Mouse (Mus musculus) limb, embryonic 15.5 days (tissue): Measurements from ENCODE around the gene Ncoa7. TPM values are rescaled to one million over a fixed set of nuclear protein-coding genes. Genes with fewer than 3 reads are reported as not detected.

Experiments used
- ATAC-seq: fragments of 200-750 bp; cut with Nextera tagmentation; 2 replicates; pipeline ENCODE4 v1.8.0; 2017; ENCODE audit warnings: low read depth, moderate TSS enrichment; ENCODE audit not compliant: insufficient number of reproducible peaks, low FRiP score, low TSS enrichment
- H3K27ac ChIP-seq: fragments of 300-500 bp; sonication (generic); 2 replicates; pipeline ENCODE4 v1.5.1; 2015; ENCODE audit warnings: moderate library complexity, mild to moderate bottlenecking, inconsistent platforms
- H3K27me3 ChIP-seq: fragments of 300-500 bp; sonication (generic); 2 replicates; pipeline ENCODE4 v1.6.1; 2015; ENCODE audit warnings: inconsistent platforms
- H3K36me3 ChIP-seq: fragments of 300-500 bp; sonication (generic); 2 replicates; pipeline ENCODE4 v1.6.1; 2015; ENCODE audit warnings: inconsistent platforms
- H3K4me1 ChIP-seq: fragments of 300-500 bp; sonication (generic); 2 replicates; pipeline ENCODE4 v1.6.1; 2015; ENCODE audit warnings: inconsistent platforms
- H3K4me2 ChIP-seq: fragments of 300-500 bp; sonication (generic); 2 replicates; pipeline ENCODE4 v1.6.1; 2015; ENCODE audit warnings: mild to moderate bottlenecking, inconsistent platforms
- H3K4me3 ChIP-seq: fragments of 300-500 bp; sonication (generic); 2 replicates; pipeline ENCODE4 v1.5.1; 2015; ENCODE audit warnings: mild to moderate bottlenecking, inconsistent platforms
- H3K9ac ChIP-seq: fragments of 300-500 bp; sonication (generic); 2 replicates; pipeline ENCODE4 v1.6.1; 2015; ENCODE audit warnings: inconsistent platforms
- H3K9me3 ChIP-seq: fragments of 300-500 bp; sonication (generic); 2 replicates; pipeline ENCODE4 v1.6.1; 2016; ENCODE audit warnings: inconsistent platforms
- WGBS: fragments of 180-500 bp; shearing (Covaris S2); methylation state at CpG from one replicate; pipeline ENCODE4 v1.1.7; 2015; 5-methylcytosine and 5-hydroxymethylcytosine counted together
- polyA plus RNA-seq: library from polyadenylated mRNA; unstranded; fragments of >200 nt; fragmentation: Nextera tagmentation; extraction: Ambion mirVana; gene quantifications from 2 replicates; pipeline ENCODE4 v1.2.1, GENCODE M21; 2015

Ncoa7 gene
- polyA plus RNA-seq, 1 experiment from 2014 or later = 6.9 TPM

DNA sequence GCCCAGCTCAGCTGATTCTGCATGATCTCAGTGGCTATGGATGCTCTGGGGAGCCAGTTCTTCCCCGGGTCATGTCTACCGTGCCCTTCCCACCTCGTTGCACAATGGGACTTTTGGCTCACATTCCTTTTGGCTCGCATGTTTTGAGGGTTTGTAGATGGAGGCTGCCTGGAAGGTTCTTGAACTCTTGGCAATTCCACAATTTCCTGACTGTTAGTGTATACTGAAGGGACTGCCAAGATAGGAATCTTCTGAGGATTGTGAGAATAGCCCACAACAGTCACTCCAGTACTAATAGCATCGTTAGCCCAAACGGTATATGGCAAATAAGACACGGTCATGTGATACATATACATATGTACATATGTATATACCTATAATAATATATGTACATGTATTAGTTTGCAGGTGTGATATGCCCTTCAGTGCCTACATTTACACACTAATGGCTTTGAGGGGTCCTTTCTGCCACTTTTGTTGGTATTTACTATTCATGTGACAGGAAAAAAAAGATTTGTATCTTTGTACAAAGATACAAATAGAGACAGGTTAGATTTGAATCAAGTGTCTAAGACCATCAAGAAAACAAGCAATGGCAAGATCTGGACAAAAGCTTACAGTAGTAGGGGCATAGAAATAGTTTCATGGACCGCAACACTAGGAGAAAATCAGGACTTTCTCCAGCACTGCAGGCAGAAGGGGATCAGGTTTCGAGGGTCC lies 7.3 kb upstream of the Ncoa7 start:
- no peak for ATAC-seq

GRCm38 (mm10) chr10:30803587-30804253 lies 594 bp upstream of the Ncoa7 start:
- Histone ChIP-seq H3K4me1 (peaks cover 9% of the 10 kb centered on the region), H3K4me3 (peak overlapping the region; percentile 92), H3K27ac (peak overlapping the region; percentile 95), H3K4me2 (peak overlapping the region; percentile 67), H3K27me3 (no peaks in the 10 kb centered on the region), H3K9ac (peak overlapping the region; percentile 82), H3K9me3 (no peaks in the 10 kb centered on the region), H3K36me3 (no peaks in the 10 kb centered on the region)
- ATAC-seq = no peak; the same call in 1 of the 2 replicates
- WGBS = 29% methylated on average over 7 of the region's 7 CpGs

More for the DNA sequence above, 7.3 kb upstream of the Ncoa7 start:
- Histone ChIP-seq H3K9ac (peak overlapping the region; percentile 39; the same call in 1 of the 2 replicates), H3K4me3 (peak overlapping the region; percentile 44), H3K4me2 (peak overlapping the region; percentile 37), H3K27ac (no peak overlapping the region), H3K27me3 (no peaks in the 10 kb centered on the region), H3K9me3 (no peaks in the 10 kb centered on the region), H3K36me3 (no peaks in the 10 kb centered on the region), H3K4me1 (no peaks in the 10 kb centered on the region)
- WGBS = 34% methylated on average over 9 of the region's 9 CpGs

GRCm38 (mm10) chr10:30802033-30802432 lies 1.1 kb downstream of the Ncoa7 start:
- Histone ChIP-seq H3K4me3 (peak overlapping the region; percentile 92), H3K4me1 (peaks cover 9% of the 10 kb centered on the region), H3K36me3 (no peaks in the 10 kb centered on the region), H3K9ac (peak overlapping the region; percentile 82; the same call in 1 of the 2 replicates), H3K27ac (peak overlapping the region; percentile 95; the same call in 1 of the 2 replicates), H3K27me3 (no peaks in the 10 kb centered on the region), H3K9me3 (no peaks in the 10 kb centered on the region), H3K4me2 (peak overlapping the region; percentile 67)
- 8% methylated on average over 8 of the region's 8 CpGs for WGBS
- no peak for ATAC-seq

- Histone ChIP-seq H3K27ac (no peak overlapping the region), H3K27me3 (no peaks in the 10 kb centered on the region), H3K4me3 (no peak overlapping the region), H3K4me1 (peaks cover 9% of the 10 kb centered on the region), H3K9me3 (no peaks in the 10 kb centered on the region; the same call in 1 of the 2 replicates), H3K36me3 (no peaks in the 10 kb centered on the region; the same call in 1 of the 2 replicates), H3K4me2 (no peak overlapping the region), H3K9ac (no peak overlapping the region)
- 90% methylated on average over 2 of the region's 2 CpGs for WGBS
- ATAC-seq = no peak
Measured at GRCm38 (mm10) chr10:30799713-30800450, 3.2 kb downstream of the Ncoa7 start.

DNA sequence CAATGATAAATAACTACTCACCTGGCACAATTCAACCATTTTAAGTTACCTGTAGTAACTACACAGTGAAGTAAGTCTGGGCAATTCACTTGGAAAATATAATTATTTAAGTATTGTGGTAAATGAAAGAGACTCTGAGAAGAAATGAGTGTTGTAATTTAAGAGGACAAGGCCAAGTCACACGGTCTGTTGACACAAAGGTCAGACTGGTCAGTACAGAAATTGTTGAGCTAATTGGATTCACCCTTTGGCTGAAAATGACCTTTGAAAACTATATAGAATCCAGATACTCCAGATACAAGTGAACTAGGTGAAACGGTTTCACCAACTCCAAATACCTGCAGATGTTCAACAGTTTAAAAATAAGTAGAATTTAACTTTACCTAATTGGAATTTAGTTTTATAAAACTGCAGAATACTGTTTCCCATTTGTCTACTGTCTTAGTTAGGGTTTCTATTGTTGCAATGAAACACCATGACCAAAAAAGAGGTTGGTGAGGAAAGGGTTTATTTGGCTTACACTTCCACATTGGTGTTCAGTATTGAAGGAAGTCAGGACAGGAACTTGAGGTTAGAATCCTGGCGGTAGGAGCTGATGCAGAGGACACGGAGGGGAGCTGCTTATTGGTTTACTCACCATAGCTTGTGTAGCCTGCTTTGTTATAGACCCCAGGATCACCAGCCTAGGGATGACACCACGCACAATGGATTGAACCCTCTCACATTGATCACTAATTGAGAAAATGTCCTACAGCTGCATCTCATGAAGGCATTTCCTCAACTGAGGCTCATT lies 6.5 kb downstream of the Ncoa7 start:
- 77% methylated on average over 5 of the region's 5 CpGs for WGBS
- Histone ChIP-seq H3K4me3 (no peak overlapping the region), H3K4me2 (no peak overlapping the region), H3K9me3 (no peaks in the 10 kb centered on the region; the same call in 1 of the 2 replicates), H3K27me3 (no peaks in the 10 kb centered on the region), H3K4me1 (no peaks in the 10 kb centered on the region), H3K9ac (no peak overlapping the region), H3K27ac (no peak overlapping the region), H3K36me3 (peaks cover 6% of the 10 kb centered on the region; the same call in 1 of the 2 replicates)
- ATAC-seq = no peak

DNA sequence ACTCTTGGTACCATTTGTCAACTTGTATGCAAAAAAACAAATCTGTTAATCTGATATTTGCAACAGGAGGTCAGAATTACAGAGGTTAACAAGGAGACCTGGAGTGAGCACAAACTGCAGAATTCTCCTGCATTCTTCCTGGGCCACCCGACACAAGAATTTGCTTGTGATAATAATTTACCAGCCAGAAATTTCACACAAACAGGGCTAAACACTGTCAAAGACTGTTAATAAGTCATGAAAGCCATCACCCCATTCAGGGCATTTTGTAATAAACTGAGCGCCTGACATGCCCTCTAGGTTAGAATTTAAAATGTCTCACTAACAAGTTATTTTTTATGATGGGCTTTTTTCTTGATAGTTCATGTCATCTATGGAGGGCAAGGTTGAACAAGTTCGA lies 12.1 kb downstream of the Ncoa7 start:
- H3K36me3 ChIP-seq = peaks cover 6% of the 10 kb centered on the region; the same call in 1 of the 2 replicates
- H3K27ac ChIP-seq = no peak overlapping the region
- H3K9ac ChIP-seq = no peak overlapping the region
- H3K9me3 ChIP-seq = no peaks in the 10 kb centered on the region; the same call in 1 of the 2 replicates
- H3K4me2 ChIP-seq = no peak overlapping the region
- H3K27me3 ChIP-seq = no peaks in the 10 kb centered on the region
- WGBS = 69% methylated on average over 3 of the region's 3 CpGs
- ATAC-seq = no peak
- H3K4me3 ChIP-seq = no peak overlapping the region
- no peaks in the 10 kb centered on the region for H3K4me1 ChIP-seq

- WGBS = 95% methylated on average over 5 of the region's 5 CpGs
- Histone ChIP-seq H3K9ac (no peak overlapping the region), H3K27ac (no peak overlapping the region), H3K4me1 (no peaks in the 10 kb centered on the region), H3K4me2 (no peak overlapping the region), H3K36me3 (peaks cover 3% of the 10 kb centered on the region; the same call in 1 of the 2 replicates), H3K4me3 (no peak overlapping the region), H3K9me3 (no peaks in the 10 kb centered on the region), H3K27me3 (no peaks in the 10 kb centered on the region)
- ATAC-seq = no peak
Measured at GRCm38 (mm10) chr10:30789521-30789920, 13.6 kb downstream of the Ncoa7 start.

DNA sequence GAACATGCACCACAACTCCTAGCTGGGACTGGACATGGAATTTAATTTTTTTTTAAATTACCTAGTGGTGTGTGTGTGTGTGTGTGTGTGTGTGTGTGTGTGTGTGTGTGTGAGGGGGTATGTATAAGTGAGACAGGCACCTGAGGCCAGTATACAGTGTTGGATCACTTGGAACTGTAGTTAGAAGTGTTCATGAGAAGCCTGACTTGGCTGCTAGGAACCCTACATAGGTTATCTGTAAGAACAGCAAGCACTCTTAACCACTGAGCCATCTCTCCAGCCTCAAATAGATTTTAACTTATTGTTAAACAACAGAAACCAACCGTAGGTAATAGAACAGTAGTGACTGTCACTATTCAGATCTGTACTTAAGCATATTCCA lies 14.8 kb downstream of the Ncoa7 start:
- no peak overlapping the region for H3K27ac ChIP-seq
- 94% methylated on average over 1 of the region's 1 CpGs for WGBS
- H3K4me1 ChIP-seq = no peaks in the 10 kb centered on the region
- H3K27me3 ChIP-seq = no peaks in the 10 kb centered on the region
- no peaks in the 10 kb centered on the region for H3K36me3 ChIP-seq
- no peak overlapping the region for H3K9ac ChIP-seq
- H3K9me3 ChIP-seq = no peaks in the 10 kb centered on the region
- H3K4me3 ChIP-seq = no peak overlapping the region
- no peak overlapping the region for H3K4me2 ChIP-seq
- no peak for ATAC-seq

DNA sequence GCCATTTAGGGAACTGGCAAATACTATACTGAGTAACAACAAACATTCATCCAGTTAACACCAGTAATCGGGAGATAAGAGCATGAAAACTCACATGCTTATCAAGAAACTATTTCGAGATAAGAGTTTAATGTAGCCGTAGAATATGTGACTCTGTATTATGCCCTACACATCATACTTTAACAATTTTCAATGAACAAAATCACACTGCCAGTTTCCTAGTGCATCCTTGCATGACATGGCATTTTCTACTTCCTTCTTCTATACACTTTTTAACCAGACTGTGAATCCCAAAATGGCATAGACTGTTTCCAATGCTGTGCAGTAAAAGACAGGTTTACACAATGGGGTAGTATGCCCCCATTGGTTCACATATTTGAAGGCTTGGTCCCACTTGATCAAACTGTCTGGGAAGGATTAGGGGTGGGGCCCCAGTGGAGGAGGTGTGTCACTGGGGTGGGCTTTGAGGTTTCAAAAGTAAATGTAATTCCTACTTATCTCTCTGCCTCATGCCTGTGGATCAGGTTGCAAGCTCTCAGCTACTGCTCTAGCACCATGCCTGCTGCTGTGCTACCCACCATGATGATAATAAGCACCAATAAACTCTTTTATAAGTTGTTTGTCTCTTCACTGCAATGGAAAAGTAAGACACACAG lies 15.3 kb downstream of the Ncoa7 start:
- H3K4me1 ChIP-seq = no peaks in the 10 kb centered on the region
- H3K4me3 ChIP-seq = no peak overlapping the region
- no peaks in the 10 kb centered on the region for H3K36me3 ChIP-seq
- ATAC-seq = no peak
- 93% methylated on average over 3 of the region's 3 CpGs for WGBS
- H3K4me2 ChIP-seq = no peak overlapping the region
- no peaks in the 10 kb centered on the region for H3K27me3 ChIP-seq
- no peaks in the 10 kb centered on the region for H3K9me3 ChIP-seq
- no peak overlapping the region for H3K27ac ChIP-seq
- H3K9ac ChIP-seq = no peak overlapping the region

DNA sequence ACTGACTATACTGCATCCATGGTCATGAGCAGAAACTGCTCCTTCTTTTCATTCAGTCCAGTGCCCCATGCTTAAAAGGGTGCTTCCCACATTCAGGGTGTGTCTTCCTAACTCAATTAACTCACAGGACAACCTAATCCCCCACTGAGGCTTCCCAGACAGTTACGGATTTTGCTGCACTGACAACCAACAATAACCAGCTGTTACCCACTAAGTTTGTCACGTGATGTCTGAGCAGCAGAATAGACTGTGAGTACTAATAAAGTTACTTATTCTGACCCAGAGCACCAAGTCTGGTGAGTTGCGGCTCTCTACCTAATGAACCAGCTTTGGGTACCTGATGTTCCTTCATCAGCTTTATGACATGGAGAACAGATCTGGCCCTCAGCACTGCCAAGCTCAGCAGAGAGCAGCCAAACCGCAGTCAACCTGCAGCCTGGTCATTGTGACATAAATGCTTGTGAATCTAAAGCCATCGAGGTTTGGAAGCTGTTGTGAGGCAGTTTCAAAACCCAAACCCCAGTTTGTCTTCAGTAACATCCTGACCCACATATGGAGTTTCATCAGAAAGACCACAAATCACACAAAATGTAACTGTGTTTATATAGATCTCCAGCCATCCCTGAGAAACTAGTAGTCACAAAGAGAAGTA lies 16.9 kb downstream of the Ncoa7 start:
- H3K27ac ChIP-seq = no peak overlapping the region
- no peaks in the 10 kb centered on the region for H3K27me3 ChIP-seq
- no peak overlapping the region for H3K9ac ChIP-seq
- WGBS = 77% methylated on average over 5 of the region's 5 CpGs
- H3K4me1 ChIP-seq = no peaks in the 10 kb centered on the region
- ATAC-seq = no peak
- no peaks in the 10 kb centered on the region for H3K9me3 ChIP-seq
- H3K4me3 ChIP-seq = no peak overlapping the region
- H3K36me3 ChIP-seq = no peaks in the 10 kb centered on the region
- no peak overlapping the region for H3K4me2 ChIP-seq
